Mouse (Mus musculus): ENCODE data around the gene Hint2. TPM values are rescaled to one million over a fixed set of nuclear protein-coding genes. Genes with fewer than 3 reads are reported as not detected.

The Hint2 gene
- polyA plus RNA-seq, 1 experiment, result 71.6 TPM

GRCm38 (mm10) chr4:43620146-43620778, 36.0 kb downstream of the Hint2 start:
- no peak for DNase-seq
- no peak for TF ChIP-seq POLR2A (IDR thresholded peaks at IDR 0.05; ENCODE audit: borderline replicate concordance, extremely low read depth, low read depth, low read length)
- no peak for TF ChIP-seq CTCF (IDR thresholded peaks at IDR 0.05; ENCODE audit: insufficient read depth, low read length)
- Histone ChIP-seq H3K4me1 (ENCODE audit: control insufficient read depth, insufficient read depth, low read length) (no peaks in the 10 kb centered on the region), H3K4me3 (replicated peaks; ENCODE audit: extremely low read depth, low read depth, low read length) (no peak overlapping the region)
- 49% methylated on average over 4 of the region's 4 CpGs for WGBS

GRCm38 (mm10) chr4:43613060-43613730, 43.1 kb downstream of the Hint2 start:
- Histone ChIP-seq H3K4me1 (ENCODE audit: control insufficient read depth, insufficient read depth, low read length) (no peaks in the 10 kb centered on the region), H3K4me3 (replicated peaks; ENCODE audit: extremely low read depth, low read depth, low read length) (no peak overlapping the region)
- WGBS, result 44% methylated on average over 3 of the region's 3 CpGs
- TF ChIP-seq CTCF (IDR thresholded peaks at IDR 0.05; ENCODE audit: insufficient read depth, low read length) (no peak), POLR2A (IDR thresholded peaks at IDR 0.05; ENCODE audit: borderline replicate concordance, extremely low read depth, low read depth, low read length) (no peak; the same call in 1 of the 2 replicates)
- no peak for DNase-seq

GRCm38 (mm10) chr4:43612534-43612933, 43.7 kb downstream of the Hint2 start:
- no peak for DNase-seq
- WGBS, result 57% methylated on average over 10 of the region's 10 CpGs
- TF ChIP-seq CTCF (IDR thresholded peaks at IDR 0.05; ENCODE audit: insufficient read depth, low read length), result no peak
- TF ChIP-seq POLR2A (IDR thresholded peaks at IDR 0.05; ENCODE audit: borderline replicate concordance, extremely low read depth, low read depth, low read length), result no peak

GRCm38 (mm10) chr4:43604751-43605685, 51.2 kb downstream of the Hint2 start:
- no peak overlapping the region for H3K4me3 ChIP-seq (replicated peaks; ENCODE audit: extremely low read depth, low read depth, low read length)
- WGBS, result 45% methylated on average over 9 of the region's 9 CpGs
- no peaks in the 10 kb centered on the region for H3K4me1 ChIP-seq (ENCODE audit: control insufficient read depth, insufficient read depth, low read length)
- TF ChIP-seq POLR2A (IDR thresholded peaks at IDR 0.05; ENCODE audit: borderline replicate concordance, extremely low read depth, low read depth, low read length), result no peak
- no peak for TF ChIP-seq CTCF (IDR thresholded peaks at IDR 0.05; ENCODE audit: insufficient read depth, low read length)
- no peak for DNase-seq

More at GRCm38 (mm10) chr4:43612534-43612933, 43.7 kb downstream of the Hint2 start:
- Histone ChIP-seq H3K4me1 (ENCODE audit: control insufficient read depth, insufficient read depth, low read length) (no peaks in the 10 kb centered on the region), H3K4me3 (replicated peaks; ENCODE audit: extremely low read depth, low read depth, low read length) (no peak overlapping the region)

Other genes with a start within 250 kb of the Hint2 start
- gene Fam166b, start 227.3 kb downstream of the Hint2 start, polyA plus RNA-seq (2012; rRNA removed), result 14.4 and 15.8 TPM in 2 replicates
- 83.6 and 83.9 TPM in 2 replicates for gene Tesk1, start 214.5 kb downstream of the Hint2 start, polyA plus RNA-seq (2012; rRNA removed)
- gene Cd72, start 201.8 kb downstream of the Hint2 start, polyA plus RNA-seq (2012; rRNA removed), result 3.4 and 6.2 TPM in 2 replicates
- 0.85 and 1.2 TPM in 2 replicates for gene Sit1, start 172.7 kb downstream of the Hint2 start, polyA plus RNA-seq (2012; rRNA removed)
- gene Ccdc107, start 163.6 kb downstream of the Hint2 start, polyA plus RNA-seq (2012; rRNA removed), result 191 and 235 TPM in 2 replicates
- 4.7 and 6.9 TPM in 2 replicates for gene Arhgef39, start 156.8 kb downstream of the Hint2 start, polyA plus RNA-seq (2012; rRNA removed)
- gene Car9, start 149.5 kb downstream of the Hint2 start, polyA plus RNA-seq (2012; rRNA removed), result 1.8 and 1.9 TPM in 2 replicates
- 32.3 and 129 TPM in 2 replicates for gene Tpm2, start 132.7 kb downstream of the Hint2 start, polyA plus RNA-seq (2012; rRNA removed)
- 86.4 and 95.1 TPM in 2 replicates for gene Creb3, start 94.1 kb downstream of the Hint2 start, polyA plus RNA-seq (2012; rRNA removed)
- gene Tln1, start 93.8 kb downstream of the Hint2 start, polyA plus RNA-seq (2012; rRNA removed), result 179 and 197 TPM in 2 replicates
- gene Rgp1, start 77.8 kb downstream of the Hint2 start, polyA plus RNA-seq (2012; rRNA removed), result 39.0 and 47.3 TPM in 2 replicates
- 19.4 and 26.0 TPM in 2 replicates for gene Gba2, start 77.6 kb downstream of the Hint2 start, polyA plus RNA-seq (2012; rRNA removed)
- gene Msmp, start 72.0 kb downstream of the Hint2 start, polyA plus RNA-seq (2012; rRNA removed), result 0.24 TPM in 1 of 2 replicates, not detected in the other
- gene Npr2, start 24.5 kb downstream of the Hint2 start, polyA plus RNA-seq (2012; rRNA removed), result 77.5 and 97.5 TPM in 2 replicates
- 12.1 and 14.7 TPM in 2 replicates for gene Spag8, start 2.9 kb downstream of the Hint2 start, polyA plus RNA-seq (2012; rRNA removed)
- gene Tmem8b, start 12.5 kb upstream of the Hint2 start, polyA plus RNA-seq (2012; rRNA removed), result 13.1 and 17.3 TPM in 2 replicates
- 0.04 and 0.15 TPM in 2 replicates for gene Fam221b, start 12.7 kb upstream of the Hint2 start, polyA plus RNA-seq (2012; rRNA removed)
- gene Olfr70, start 44.3 kb upstream of the Hint2 start, polyA plus RNA-seq (2012; rRNA removed), result not detected in 2 replicates
- gene Olfr71, start 53.8 kb upstream of the Hint2 start, polyA plus RNA-seq (2012; rRNA removed), result 0.37 and 0.67 TPM in 2 replicates
- gene Hrct1, start 70.7 kb upstream of the Hint2 start, polyA plus RNA-seq (2012; rRNA removed), result 14.4 and 15.1 TPM in 2 replicates
- gene Spaar, start 73.6 kb upstream of the Hint2 start, polyA plus RNA-seq (2012; rRNA removed), result 5.7 and 9.4 TPM in 2 replicates
- gene Olfr159, start 114.5 kb upstream of the Hint2 start, polyA plus RNA-seq (2012; rRNA removed), result 0.13 TPM in 1 of 2 replicates, not detected in the other
- not detected in 2 replicates for gene Olfr156, start 167.4 kb upstream of the Hint2 start, polyA plus RNA-seq (2012; rRNA removed)
- not detected in 2 replicates for gene Olfr157, start 183.7 kb upstream of the Hint2 start, polyA plus RNA-seq (2012; rRNA removed)
- gene Olfr155, start 195.1 kb upstream of the Hint2 start, polyA plus RNA-seq (2012; rRNA removed), result not detected in 2 replicates
- 39.4 and 43.8 TPM in 2 replicates for gene Reck, start 219.1 kb upstream of the Hint2 start, polyA plus RNA-seq (2012; rRNA removed)